Mouse (Mus musculus): Measurements from ENCODE around the gene Bcas3.

DNA sequence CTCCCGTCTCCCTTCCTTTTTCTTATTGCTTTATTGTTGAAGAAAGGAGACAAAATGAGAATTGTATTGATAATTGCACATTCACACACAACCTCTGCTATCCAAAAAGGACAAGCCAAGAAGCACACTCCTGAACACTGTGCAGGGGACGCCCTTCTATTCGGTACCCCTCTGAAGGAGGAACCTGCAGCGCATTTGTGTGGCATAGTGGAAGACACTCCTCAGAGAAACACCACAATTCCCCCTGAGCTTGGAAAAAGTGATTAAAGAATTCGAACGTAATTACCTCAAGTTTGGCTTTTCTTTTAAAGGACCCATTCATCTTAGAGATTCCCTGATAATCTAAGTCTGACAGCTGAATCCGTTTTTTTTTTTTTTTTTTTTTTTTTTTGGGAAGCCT, 261.5 kb downstream of the Bcas3 start:
- TF ChIP-seq POLR2A (IDR thresholded peaks at IDR 0.05; ENCODE audit: low read depth, low read length) (no peak), CTCF (IDR thresholded peaks at IDR 0.05; ENCODE audit: extremely low read depth, insufficient read depth, insufficient read length, insufficient replicate concordance) (no peak)
